Mouse (Mus musculus) kidney, postnatal 0 days (tissue): Measurements from ENCODE around the gene H3f3b. TPM values are rescaled to one million over a fixed set of nuclear protein-coding genes. Genes with fewer than 3 reads are reported as not detected.

Experiments
- ATAC-seq: fragments of 200-750 bp; cut with Nextera tagmentation; replicated peaks from 2 replicates; pipeline ENCODE4 v1.8.0; 2017; ENCODE audit warnings: low read depth, moderate number of reproducible peaks, moderate TSS enrichment, moderate library complexity; ENCODE audit not compliant: low FRiP score
- DNase-seq: peaks from one replicate; pipeline ENCODE4 v3.0.0-alpha.2; 2016; ENCODE audit warnings: low spot score
- H3K27ac ChIP-seq: fragments of 300-500 bp; sonication (generic); 2 replicates; pipeline ENCODE4 v1.5.1; 2014; ENCODE audit warnings: mild to moderate bottlenecking
- H3K27me3 ChIP-seq: fragments of 300-500 bp; sonication (generic); 2 replicates; pipeline ENCODE4 v1.6.1; 2014; ENCODE audit warnings: low read length, mixed read lengths; ENCODE audit not compliant: insufficient read depth
- H3K36me3 ChIP-seq: fragments of 300-500 bp; sonication (generic); 2 replicates; pipeline ENCODE4 v1.6.1; 2014; ENCODE audit warnings: low read length, mixed read lengths; ENCODE audit not compliant: insufficient read depth
- H3K4me1 ChIP-seq: fragments of 300-500 bp; sonication (generic); replicated peaks from 2 replicates; pipeline ENCODE4 v1.6.1; 2014; ENCODE audit warnings: antibody characterized with exemption, low read length, mixed read lengths; ENCODE audit not compliant: insufficient read depth
- H3K4me2 ChIP-seq: fragments of 300-500 bp; sonication (generic); 2 replicates; pipeline ENCODE4 v1.6.1; 2014; ENCODE audit warnings: mild to moderate bottlenecking, low read length, moderate library complexity, mixed read lengths
- H3K4me3 ChIP-seq: fragments of 300-500 bp; sonication (generic); replicated peaks from 2 replicates; pipeline ENCODE4 v1.5.1; 2014; ENCODE audit warnings: low read depth, low read length
- H3K9ac ChIP-seq: fragments of 300-500 bp; sonication (generic); 2 replicates; pipeline ENCODE4 v1.6.1; 2014; ENCODE audit warnings: low read depth, low read length
- H3K9me3 ChIP-seq: fragments of 300-500 bp; sonication (generic); replicated peaks from 2 replicates; pipeline ENCODE4 v1.6.1; 2016; ENCODE audit warnings: low read length, inconsistent platforms, mixed read lengths
- CTCF ChIP-seq: IDR thresholded peaks from 2 replicates; pipeline ENCODE4 v1.5.1; 2016; ENCODE audit warnings: antibody characterized with exemption, low read depth, mild to moderate bottlenecking, moderate library complexity
- WGBS: fragments of 180-500 bp; shearing (Covaris S2); extraction: QIAGEN DNeasy Blood & Tissue Kit; methylation state at CpG from one replicate; pipeline ENCODE4 v1.1.7; 2014; 5-methylcytosine and 5-hydroxymethylcytosine counted together
- polyA plus RNA-seq: library from polyadenylated mRNA; unstranded; fragments of >200 nt; fragmentation: Nextera tagmentation; extraction: Ambion mirVana; gene quantifications from 2 replicates; pipeline ENCODE4 v1.2.1, GENCODE M21; 2015

Gene H3f3b
- polyA plus RNA-seq, 1 experiment from 2014 or later, result 1,980 TPM

DNA sequence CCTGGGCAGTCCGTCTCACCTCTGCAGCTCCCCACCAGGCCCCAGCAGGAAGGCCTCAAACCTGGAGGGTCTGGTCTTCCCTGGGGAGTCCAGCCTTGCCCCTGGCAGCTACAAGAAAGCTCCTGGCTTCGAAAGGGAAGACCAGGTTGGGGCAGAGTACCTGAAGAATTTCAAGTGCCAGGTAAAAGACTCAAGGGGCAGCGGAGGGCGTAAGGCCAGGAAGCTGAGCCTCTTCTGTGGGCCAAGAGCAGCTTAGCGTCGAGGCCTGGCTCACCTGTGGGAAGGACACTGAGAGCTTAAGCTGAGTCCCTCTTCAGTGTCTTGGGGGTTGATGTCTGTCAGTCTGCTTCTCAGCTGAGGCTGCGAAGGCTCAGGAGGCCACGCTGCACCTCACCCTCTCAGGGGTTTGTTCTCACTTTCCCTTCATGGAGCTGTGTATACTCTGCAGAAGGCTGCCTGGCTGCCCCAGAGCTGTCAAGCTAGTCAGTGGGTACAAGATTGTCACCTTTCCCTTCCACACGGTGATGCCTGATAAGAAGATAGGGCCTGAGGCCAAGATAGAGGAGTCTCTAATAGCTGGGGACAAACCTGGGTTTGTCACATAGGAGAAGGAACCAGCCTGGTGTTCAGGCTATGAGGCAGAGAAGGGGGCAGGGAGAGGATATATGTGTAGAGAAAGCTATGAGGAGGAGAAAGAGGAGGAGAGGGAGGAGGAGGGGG is 25.9 kb upstream of the H3f3b start:
- peaks cover 88% of the 10 kb centered on the region for H3K36me3 ChIP-seq
- no peak overlapping the region for H3K4me2 ChIP-seq
- 93% methylated on average over 9 of the region's 9 CpGs for WGBS
- ATAC-seq (no peak), DNase-seq (no peak)
- no peaks in the 10 kb centered on the region for H3K9me3 ChIP-seq
- H3K4me3 ChIP-seq, result no peak overlapping the region
- H3K27me3 ChIP-seq, result no peaks in the 10 kb centered on the region
- no peak overlapping the region for H3K27ac ChIP-seq
- TF ChIP-seq CTCF, result no peak
- H3K9ac ChIP-seq, result no peak overlapping the region
- no peaks in the 10 kb centered on the region for H3K4me1 ChIP-seq

DNA sequence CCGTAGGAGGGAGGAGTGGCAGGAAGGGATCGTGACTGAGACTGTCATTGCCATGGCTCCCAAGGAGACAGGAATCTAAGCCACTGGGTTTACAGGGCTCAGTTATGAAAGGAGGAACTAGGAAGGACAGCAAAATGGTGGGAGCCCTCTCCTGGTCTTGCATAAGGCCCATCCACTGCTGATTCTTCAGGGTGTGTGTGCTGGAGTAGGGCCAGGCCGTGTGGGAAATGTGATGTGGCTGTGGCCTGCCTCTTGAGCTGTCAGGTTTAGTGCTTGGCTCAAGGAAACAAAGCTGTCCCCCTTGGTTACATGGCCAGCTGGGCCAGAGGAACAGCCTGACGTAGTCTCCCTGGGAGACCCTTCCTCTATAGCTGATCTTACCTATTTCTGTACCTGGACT is 22.4 kb upstream of the H3f3b start:
- peaks cover 74% of the 10 kb centered on the region for H3K36me3 ChIP-seq
- no peak overlapping the region for H3K9ac ChIP-seq
- H3K4me3 ChIP-seq, result no peak overlapping the region
- DNase-seq, result no peak
- no peak overlapping the region for H3K4me2 ChIP-seq
- no peaks in the 10 kb centered on the region for H3K27me3 ChIP-seq
- H3K9me3 ChIP-seq, result no peaks in the 10 kb centered on the region
- WGBS, result 82% methylated on average over 4 of the region's 4 CpGs
- no peak for TF ChIP-seq CTCF
- no peak for ATAC-seq
- no peak overlapping the region for H3K27ac ChIP-seq
- no peaks in the 10 kb centered on the region for H3K4me1 ChIP-seq

DNA sequence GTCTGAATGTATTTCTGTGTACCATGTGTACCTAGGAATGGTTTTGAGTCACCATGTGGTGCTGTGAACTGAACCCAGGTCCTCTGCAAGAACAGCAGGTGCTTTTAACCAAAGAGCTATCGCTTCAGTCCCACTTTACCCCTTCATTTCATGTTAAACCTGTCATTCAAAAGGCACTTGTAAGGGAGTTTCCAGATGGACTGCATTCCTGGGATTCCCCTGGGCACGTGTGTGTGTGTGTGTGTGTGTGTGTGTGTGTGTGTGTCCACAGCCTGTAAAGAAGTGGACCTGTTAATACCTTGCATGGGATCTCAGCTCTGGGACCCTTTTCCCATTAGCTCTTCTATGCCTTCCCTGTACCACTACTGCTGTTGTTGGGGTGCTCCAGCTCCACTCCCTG is 21.8 kb upstream of the H3f3b start:
- no peak overlapping the region for H3K4me3 ChIP-seq
- H3K36me3 ChIP-seq, result peaks cover 69% of the 10 kb centered on the region
- H3K9me3 ChIP-seq, result no peaks in the 10 kb centered on the region
- no peak for DNase-seq
- no peak overlapping the region for H3K4me2 ChIP-seq
- no peak overlapping the region for H3K9ac ChIP-seq
- WGBS, result 82% methylated on average over 2 of the region's 2 CpGs
- no peak for ATAC-seq
- no peak for TF ChIP-seq CTCF
- H3K27me3 ChIP-seq, result no peaks in the 10 kb centered on the region
- no peaks in the 10 kb centered on the region for H3K4me1 ChIP-seq
- no peak overlapping the region for H3K27ac ChIP-seq

DNA sequence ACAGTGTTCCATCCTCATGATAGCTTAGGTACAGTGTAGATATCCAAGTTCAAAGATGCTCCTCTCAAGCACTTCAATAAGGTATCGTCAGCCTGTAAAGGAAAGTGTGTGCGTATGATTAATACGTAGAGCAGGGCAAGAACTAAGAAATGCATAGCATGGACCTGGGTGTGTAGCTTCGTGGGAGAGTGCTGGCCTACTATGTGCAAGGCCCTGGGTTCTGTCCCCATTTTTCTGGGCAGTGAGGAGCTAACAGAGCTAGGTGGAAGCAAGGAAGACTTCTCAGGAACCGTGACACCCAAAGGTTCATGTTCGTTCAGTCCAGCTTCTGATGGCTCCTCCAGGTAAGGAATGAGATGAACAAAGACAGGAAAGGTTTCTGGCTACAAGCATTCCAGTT is 17.4 kb upstream of the H3f3b start:
- H3K27ac ChIP-seq, result no peak overlapping the region
- DNase-seq (no peak), ATAC-seq (no peak)
- TF ChIP-seq CTCF, result no peak
- no peaks in the 10 kb centered on the region for H3K27me3 ChIP-seq
- H3K4me3 ChIP-seq, result no peak overlapping the region
- H3K9me3 ChIP-seq, result no peaks in the 10 kb centered on the region
- H3K4me2 ChIP-seq, result no peak overlapping the region
- H3K9ac ChIP-seq, result no peak overlapping the region
- H3K4me1 ChIP-seq, result no peaks in the 10 kb centered on the region
- 93% methylated on average over 6 of the region's 6 CpGs for WGBS
- peaks cover 42% of the 10 kb centered on the region; the same call in 1 of the 2 replicates for H3K36me3 ChIP-seq

GRCm38 (mm10) chr11:116043286-116043685 is 15.5 kb upstream of the H3f3b start:
- H3K36me3 ChIP-seq, result peaks cover 35% of the 10 kb centered on the region; the same call in 1 of the 2 replicates

DNA sequence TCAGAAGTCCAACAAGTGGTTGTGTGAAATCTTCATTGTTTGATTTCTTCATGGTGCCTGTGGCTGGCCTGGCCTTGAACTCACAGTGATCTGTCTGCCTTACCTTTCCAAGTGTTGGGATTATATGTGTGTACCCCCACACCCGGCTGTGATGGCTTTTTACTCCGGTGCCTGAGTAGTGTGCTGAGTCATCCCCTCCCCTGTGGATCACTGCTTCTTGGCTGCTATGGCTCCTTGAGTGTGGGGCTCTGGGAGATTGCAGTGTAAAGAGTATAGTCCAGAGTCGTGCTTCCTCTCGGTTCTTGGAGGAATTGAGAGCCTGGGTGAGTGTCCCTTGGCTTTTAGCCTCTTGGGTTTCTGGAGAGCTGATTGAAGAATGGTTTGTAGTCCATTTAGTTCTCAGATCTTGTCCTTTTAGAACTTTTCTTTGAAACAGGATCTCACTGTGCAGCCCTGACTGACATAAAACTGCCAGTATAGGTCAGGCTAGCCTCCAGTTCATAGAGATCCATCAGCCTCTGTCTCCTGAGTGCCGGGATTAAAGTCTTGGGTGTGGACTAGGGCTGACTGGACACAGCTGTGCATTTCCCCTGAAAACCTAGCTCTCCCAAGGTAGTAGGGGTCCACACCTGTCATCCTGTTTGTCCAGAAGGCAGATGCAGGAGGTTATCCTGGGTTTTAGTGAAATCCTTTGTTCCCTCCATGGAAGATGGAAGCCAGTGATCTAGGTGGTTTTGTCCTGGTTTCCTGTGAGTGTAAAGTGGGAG is 14.8 kb upstream of the H3f3b start:
- WGBS, result 29% methylated on average over 5 of the region's 5 CpGs
- no peak overlapping the region for H3K27ac ChIP-seq
- no peak overlapping the region for H3K4me3 ChIP-seq
- no peaks in the 10 kb centered on the region for H3K9me3 ChIP-seq
- DNase-seq (no peak), ATAC-seq (no peak)
- H3K9ac ChIP-seq, result no peak overlapping the region
- no peak overlapping the region for H3K4me2 ChIP-seq
- no peaks in the 10 kb centered on the region for H3K4me1 ChIP-seq
- no peaks in the 10 kb centered on the region for H3K27me3 ChIP-seq
- TF ChIP-seq CTCF, result no peak
- H3K36me3 ChIP-seq, result peaks cover 28% of the 10 kb centered on the region; the same call in 1 of the 2 replicates

More at GRCm38 (mm10) chr11:116043286-116043685, 15.5 kb upstream of the H3f3b start:
- TF ChIP-seq CTCF, result no peak
- H3K9ac ChIP-seq, result no peak overlapping the region
- H3K4me1 ChIP-seq, result no peaks in the 10 kb centered on the region
- no peak overlapping the region for H3K4me3 ChIP-seq
- 100% methylated on average over 1 of the region's 1 CpGs for WGBS
- H3K9me3 ChIP-seq, result no peaks in the 10 kb centered on the region
- no peak for DNase-seq
- ATAC-seq, result no peak
- H3K27me3 ChIP-seq, result no peaks in the 10 kb centered on the region
- no peak overlapping the region for H3K27ac ChIP-seq
- H3K4me2 ChIP-seq, result no peak overlapping the region
